Mouse (Mus musculus) intestine, embryonic 15.5 days (tissue): ENCODE data around the gene Scn2b. TPM values are rescaled to one million over a fixed set of nuclear protein-coding genes. Genes with fewer than 3 reads are reported as not detected.

Source experiments
- ATAC-seq: fragments of 200-750 bp; cut with Nextera tagmentation; 2 replicates; pipeline ENCODE4 v1.8.0; 2017; ENCODE audit warnings: moderate TSS enrichment, moderate library complexity
- H3K27ac ChIP-seq: fragments of 300-500 bp; sonication (generic); 2 replicates; pipeline ENCODE4 v1.5.1; 2015; ENCODE audit warnings: mild to moderate bottlenecking, inconsistent platforms
- H3K27me3 ChIP-seq: fragments of 300-500 bp; sonication (generic); replicated peaks from 2 replicates; pipeline ENCODE4 v1.6.1; 2015; ENCODE audit warnings: inconsistent platforms
- H3K36me3 ChIP-seq: fragments of 300-500 bp; sonication (generic); 2 replicates; pipeline ENCODE4 v1.6.1; 2015; ENCODE audit warnings: inconsistent platforms
- H3K4me1 ChIP-seq: fragments of 300-500 bp; sonication (generic); replicated peaks from 2 replicates; pipeline ENCODE4 v1.6.1; 2015; ENCODE audit warnings: inconsistent platforms
- H3K4me2 ChIP-seq: fragments of 300-500 bp; sonication (generic); replicated peaks from 2 replicates; pipeline ENCODE4 v1.6.1; 2015; ENCODE audit warnings: mild to moderate bottlenecking, inconsistent platforms
- H3K4me3 ChIP-seq: fragments of 300-500 bp; sonication (generic); replicated peaks from 2 replicates; pipeline ENCODE4 v1.5.1; 2015; ENCODE audit warnings: inconsistent platforms
- H3K9ac ChIP-seq: fragments of 300-500 bp; sonication (generic); 2 replicates; pipeline ENCODE4 v1.6.1; 2015; ENCODE audit warnings: inconsistent platforms
- H3K9me3 ChIP-seq: fragments of 300-500 bp; sonication (generic); 2 replicates; pipeline ENCODE4 v1.6.1; 2016; ENCODE audit warnings: inconsistent platforms
- WGBS: fragments of 180-500 bp; shearing (Covaris S2); methylation state at CpG from one replicate; pipeline ENCODE4 v1.1.7; 2015; 5-methylcytosine and 5-hydroxymethylcytosine counted together
- polyA plus RNA-seq: library from polyadenylated mRNA; unstranded; fragments of >200 nt; fragmentation: Nextera tagmentation; extraction: Ambion mirVana; gene quantifications from 2 replicates; pipeline ENCODE4 v1.2.1, GENCODE M21; 2015

Gene Scn2b
- polyA plus RNA-seq, 1 experiment from 2014 or later, result 2.7 TPM

DNA sequence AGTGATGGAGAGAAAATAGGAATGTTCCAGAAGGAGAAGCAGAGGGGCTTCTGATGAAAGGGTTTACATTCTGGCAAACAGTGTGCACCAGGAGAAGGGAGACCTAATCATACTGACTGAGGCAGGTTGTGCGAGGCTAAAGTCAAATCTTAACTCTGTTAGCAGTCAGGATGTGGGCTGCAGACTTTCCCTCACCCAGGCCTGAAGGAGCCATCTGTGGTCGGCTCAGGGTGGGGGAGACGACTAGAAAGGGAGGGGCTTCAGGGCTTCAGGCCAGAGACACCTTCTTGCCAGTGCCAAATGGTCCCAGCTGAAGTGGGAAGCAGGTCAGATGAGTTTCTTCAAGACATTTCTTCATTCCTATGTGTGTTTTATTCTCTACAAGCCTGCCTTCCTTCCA lies 19.2 kb upstream of the Scn2b start:
- Histone ChIP-seq H3K4me2 (no peak overlapping the region), H3K4me3 (no peak overlapping the region), H3K4me1 (peaks cover 3% of the 10 kb centered on the region; the same call in 1 of the 2 replicates), H3K9me3 (no peaks in the 10 kb centered on the region), H3K36me3 (no peaks in the 10 kb centered on the region), H3K27ac (no peak overlapping the region), H3K9ac (no peak overlapping the region), H3K27me3 (no peaks in the 10 kb centered on the region)
- no peak for ATAC-seq
- WGBS, result 39% methylated on average over 3 of the region's 3 CpGs

DNA sequence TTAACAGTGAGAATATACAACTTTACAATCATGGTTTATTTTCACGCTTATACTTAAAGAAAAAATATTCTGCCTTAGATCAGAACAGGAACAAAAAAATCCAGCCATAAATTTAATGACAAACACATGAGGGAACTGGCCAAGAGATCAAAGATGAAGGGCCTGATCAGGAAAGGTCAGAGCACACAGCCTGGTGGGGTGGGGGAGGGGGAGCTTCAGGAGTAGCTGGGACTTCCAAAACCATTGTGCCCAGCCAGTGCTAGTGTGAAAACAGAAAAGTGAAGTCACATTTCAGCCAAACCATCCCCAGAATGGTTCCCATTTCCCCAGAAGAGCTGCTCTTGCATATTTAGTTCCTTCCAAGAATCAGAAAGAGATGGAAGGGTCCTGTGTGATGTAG lies 15.1 kb upstream of the Scn2b start:
- no peak overlapping the region for H3K9ac ChIP-seq
- no peaks in the 10 kb centered on the region for H3K9me3 ChIP-seq
- H3K27me3 ChIP-seq, result no peaks in the 10 kb centered on the region
- no peak overlapping the region; the same call in 1 of the 2 replicates for H3K4me2 ChIP-seq
- WGBS, result 65% methylated on average over 1 of the region's 1 CpGs
- H3K4me1 ChIP-seq, result peaks cover 3% of the 10 kb centered on the region; the same call in 1 of the 2 replicates
- no peak overlapping the region for H3K4me3 ChIP-seq
- no peak for ATAC-seq
- H3K27ac ChIP-seq, result peak overlapping the region; percentile 71
- no peaks in the 10 kb centered on the region for H3K36me3 ChIP-seq

GRCm38 (mm10) chr9:45103211-45103979 lies 14.2 kb upstream of the Scn2b start:
- H3K9me3 ChIP-seq, result no peaks in the 10 kb centered on the region
- 55% methylated on average over 11 of the region's 11 CpGs for whole genome bisulfite sequencing
- H3K36me3 ChIP-seq, result no peaks in the 10 kb centered on the region
- ATAC-seq, result peak; percentile 88
- peak overlapping the region; percentile 3 for H3K4me2 ChIP-seq
- H3K4me3 ChIP-seq, result no peak overlapping the region; the same call in 1 of the 2 replicates
- H3K27ac ChIP-seq, result peak overlapping the region; percentile 71
- H3K9ac ChIP-seq, result no peak overlapping the region
- H3K27me3 ChIP-seq, result no peaks in the 10 kb centered on the region
- H3K4me1 ChIP-seq, result peaks cover 3% of the 10 kb centered on the region; the same call in 1 of the 2 replicates

DNA sequence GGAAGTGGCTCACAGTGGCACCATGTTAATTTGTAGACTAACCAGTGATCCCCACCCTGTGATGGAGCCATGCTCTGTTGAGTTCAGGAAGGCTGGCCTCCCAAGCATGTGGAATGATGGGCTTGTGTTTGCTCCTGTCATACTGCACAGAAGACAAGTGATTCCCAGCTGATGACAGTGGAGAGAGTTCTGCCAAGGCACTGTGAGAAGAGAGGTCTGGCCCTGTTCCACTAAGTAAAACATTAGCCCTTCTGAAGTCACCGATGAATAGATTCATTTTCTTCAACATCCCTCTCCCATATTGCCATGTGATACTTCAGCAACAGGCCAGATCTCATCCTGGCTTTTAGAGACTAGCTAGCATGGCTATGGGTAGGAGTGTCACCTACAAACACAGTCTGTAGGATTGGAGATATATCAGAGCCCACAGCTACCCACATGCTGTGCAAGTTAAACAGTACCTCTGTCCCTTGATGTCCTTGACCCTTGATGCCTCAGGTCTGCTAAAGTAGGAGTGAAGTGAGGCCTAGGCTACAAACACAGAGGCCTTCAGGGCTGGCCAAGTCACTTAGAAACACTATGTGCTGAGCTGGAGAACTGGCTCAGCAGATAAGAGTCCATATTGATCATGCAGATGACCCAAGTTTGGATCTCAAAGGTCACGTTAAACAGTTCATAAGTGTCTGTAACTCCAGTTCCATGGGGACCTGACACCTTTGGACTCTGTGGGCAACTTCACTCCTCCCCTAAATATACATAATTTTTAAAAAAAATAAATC lies 11.8 kb upstream of the Scn2b start:
- Histone ChIP-seq H3K4me3 (no peak overlapping the region), H3K4me2 (peak overlapping the region; percentile 35; the same call in 1 of the 2 replicates), H3K9ac (peak overlapping the region; percentile 18; the same call in 1 of the 2 replicates), H3K36me3 (no peaks in the 10 kb centered on the region), H3K9me3 (no peaks in the 10 kb centered on the region), H3K27ac (no peak overlapping the region), H3K27me3 (no peaks in the 10 kb centered on the region), H3K4me1 (peaks cover 3% of the 10 kb centered on the region; the same call in 1 of the 2 replicates)
- ATAC-seq, result peak; percentile 5; the same call in 1 of the 2 replicates
- 73% methylated on average over 2 of the region's 2 CpGs for WGBS

- no peak overlapping the region for H3K27ac ChIP-seq
- H3K4me2 ChIP-seq, result peak overlapping the region; percentile 64
- H3K36me3 ChIP-seq, result no peaks in the 10 kb centered on the region
- peak overlapping the region; percentile 31 for H3K4me3 ChIP-seq
- H3K9ac ChIP-seq, result 0 out of 2 replicates have a peak overlapping the region, but pooled peaks have one; percentile 29
- no peaks in the 10 kb centered on the region for H3K9me3 ChIP-seq
- no peaks in the 10 kb centered on the region for H3K27me3 ChIP-seq
- peak; percentile 55 for ATAC-seq
- peaks cover 15% of the 10 kb centered on the region for H3K4me1 ChIP-seq
- WGBS, result 3% methylated on average over 14 of the region's 14 CpGs
Measured at GRCm38 (mm10) chr9:45115706-45116105, 1.9 kb upstream of the Scn2b start.

DNA sequence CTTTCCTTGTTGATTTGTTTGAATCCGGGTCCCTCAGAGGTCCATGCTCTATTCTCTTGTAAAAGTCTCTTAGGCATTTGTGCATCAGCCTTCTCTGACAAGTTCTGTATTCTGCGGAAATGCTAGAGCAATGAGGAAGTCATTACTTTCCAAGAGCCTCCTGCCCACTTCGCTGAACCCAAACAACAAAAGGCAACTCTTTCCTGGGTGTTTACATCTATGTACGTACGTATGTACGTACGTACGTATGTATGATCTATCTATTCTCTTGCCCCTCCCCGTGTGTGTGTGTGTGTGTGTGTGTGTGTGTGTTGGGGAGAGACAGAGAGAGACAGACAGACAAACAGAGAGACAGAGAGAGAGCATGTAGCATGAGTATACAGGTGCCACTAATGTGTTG lies 763 bp upstream of the Scn2b start:
- H3K27ac ChIP-seq, result no peak overlapping the region
- no peak for ATAC-seq
- H3K9me3 ChIP-seq, result no peaks in the 10 kb centered on the region
- H3K4me3 ChIP-seq, result no peak overlapping the region
- no peak overlapping the region for H3K4me2 ChIP-seq
- H3K36me3 ChIP-seq, result no peaks in the 10 kb centered on the region
- WGBS, result 41% methylated on average over 9 of the region's 9 CpGs
- H3K4me1 ChIP-seq, result peaks cover 16% of the 10 kb centered on the region
- H3K9ac ChIP-seq, result no peak overlapping the region
- no peaks in the 10 kb centered on the region for H3K27me3 ChIP-seq

DNA sequence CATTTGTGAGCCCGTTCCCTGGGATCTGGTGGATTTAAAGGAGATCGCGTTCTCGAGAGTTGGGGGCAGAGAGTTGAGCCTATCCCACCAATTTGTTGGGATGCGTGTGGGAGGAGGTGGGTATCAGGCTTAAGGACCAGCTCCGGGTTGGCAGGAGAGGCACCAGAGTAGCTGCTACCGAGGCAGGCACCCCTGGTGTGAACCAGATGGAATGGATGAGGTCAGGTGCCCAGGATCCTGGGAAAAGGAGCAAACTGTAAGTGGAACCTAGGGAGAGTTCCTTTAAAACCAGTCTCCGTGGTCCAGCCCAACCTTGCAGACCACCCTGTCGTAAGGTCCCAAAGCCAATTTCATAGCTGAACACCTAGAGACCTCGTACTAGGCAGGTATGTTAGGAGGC lies 970 bp downstream of the Scn2b start:
- no peaks in the 10 kb centered on the region for H3K27me3 ChIP-seq
- no peaks in the 10 kb centered on the region for H3K36me3 ChIP-seq
- no peak for ATAC-seq
- peak overlapping the region; percentile 62 for H3K4me2 ChIP-seq
- H3K4me3 ChIP-seq, result peak overlapping the region; percentile 50
- no peaks in the 10 kb centered on the region for H3K9me3 ChIP-seq
- WGBS, result 28% methylated on average over 10 of the region's 10 CpGs
- H3K27ac ChIP-seq, result no peak overlapping the region
- H3K9ac ChIP-seq, result no peak overlapping the region; the same call in 1 of the 2 replicates
- H3K4me1 ChIP-seq, result peaks cover 24% of the 10 kb centered on the region

- Histone ChIP-seq H3K27ac (no peak overlapping the region), H3K27me3 (no peaks in the 10 kb centered on the region), H3K36me3 (no peaks in the 10 kb centered on the region), H3K9ac (no peak overlapping the region), H3K9me3 (no peaks in the 10 kb centered on the region), H3K4me1 (peaks cover 24% of the 10 kb centered on the region), H3K4me2 (no peak overlapping the region), H3K4me3 (no peak overlapping the region)
- WGBS, result 95% methylated on average over 8 of the region's 8 CpGs
- ATAC-seq, result no peak
Measured at GRCm38 (mm10) chr9:45119316-45119953, 1.9 kb downstream of the Scn2b start.

DNA sequence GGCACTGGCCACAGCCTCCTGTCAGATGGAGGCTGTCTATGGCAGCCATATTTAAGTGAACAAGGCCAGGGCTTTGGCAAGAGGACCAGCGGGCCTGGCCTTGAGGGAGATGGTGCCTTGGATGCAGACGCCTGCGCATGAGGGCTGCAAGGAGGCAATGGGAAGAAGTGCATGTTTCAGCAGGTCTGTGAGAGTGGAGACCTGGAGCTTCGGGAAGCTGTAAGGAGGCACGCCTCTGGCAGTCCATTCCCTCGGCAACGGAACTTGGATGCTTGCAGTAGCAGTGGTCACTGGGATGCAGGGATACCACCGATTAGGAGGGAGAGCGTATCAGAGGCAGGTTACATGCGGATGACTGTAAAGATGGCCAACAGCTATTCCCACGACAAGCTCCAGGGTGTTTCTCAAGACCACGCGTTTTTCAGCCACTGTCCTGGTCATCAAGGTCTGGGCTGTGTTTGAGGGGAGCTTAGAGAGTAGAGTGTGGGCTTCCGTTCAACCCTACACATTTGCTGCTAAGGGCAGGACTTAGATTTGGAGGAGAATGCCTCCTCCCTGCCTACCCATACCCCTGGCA lies 2.5 kb downstream of the Scn2b start:
- 90% methylated on average over 14 of the region's 14 CpGs for WGBS
- H3K4me1 ChIP-seq, result peaks cover 24% of the 10 kb centered on the region
- H3K27me3 ChIP-seq, result no peaks in the 10 kb centered on the region
- no peak overlapping the region for H3K9ac ChIP-seq
- H3K27ac ChIP-seq, result no peak overlapping the region
- no peak for ATAC-seq
- H3K36me3 ChIP-seq, result no peaks in the 10 kb centered on the region
- no peak overlapping the region for H3K4me3 ChIP-seq
- no peak overlapping the region for H3K4me2 ChIP-seq
- H3K9me3 ChIP-seq, result no peaks in the 10 kb centered on the region

DNA sequence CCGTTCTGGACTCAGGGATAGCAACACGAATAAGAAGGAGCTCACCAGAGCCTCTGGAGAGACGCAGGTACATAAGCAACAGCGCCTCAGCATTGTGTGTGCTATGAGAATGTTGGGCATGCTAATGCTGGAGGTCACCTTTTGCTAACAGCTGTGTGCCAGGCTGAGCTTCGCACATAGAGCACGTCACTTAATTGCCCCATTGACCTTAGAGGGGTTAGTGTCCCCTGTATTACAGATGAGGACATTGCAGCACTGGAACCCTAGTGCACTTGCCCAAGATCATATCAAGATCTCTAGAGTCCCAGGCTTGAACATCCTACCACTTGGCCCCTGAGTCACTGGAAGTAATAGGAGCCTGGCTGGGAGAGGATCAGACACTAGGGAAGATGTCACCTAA lies 3.0 kb downstream of the Scn2b start:
- Histone ChIP-seq H3K9me3 (no peaks in the 10 kb centered on the region), H3K4me2 (no peak overlapping the region), H3K27me3 (no peaks in the 10 kb centered on the region), H3K4me1 (peaks cover 24% of the 10 kb centered on the region), H3K9ac (no peak overlapping the region), H3K36me3 (no peaks in the 10 kb centered on the region), H3K4me3 (no peak overlapping the region), H3K27ac (no peak overlapping the region)
- 84% methylated on average over 6 of the region's 6 CpGs for WGBS
- ATAC-seq, result no peak

DNA sequence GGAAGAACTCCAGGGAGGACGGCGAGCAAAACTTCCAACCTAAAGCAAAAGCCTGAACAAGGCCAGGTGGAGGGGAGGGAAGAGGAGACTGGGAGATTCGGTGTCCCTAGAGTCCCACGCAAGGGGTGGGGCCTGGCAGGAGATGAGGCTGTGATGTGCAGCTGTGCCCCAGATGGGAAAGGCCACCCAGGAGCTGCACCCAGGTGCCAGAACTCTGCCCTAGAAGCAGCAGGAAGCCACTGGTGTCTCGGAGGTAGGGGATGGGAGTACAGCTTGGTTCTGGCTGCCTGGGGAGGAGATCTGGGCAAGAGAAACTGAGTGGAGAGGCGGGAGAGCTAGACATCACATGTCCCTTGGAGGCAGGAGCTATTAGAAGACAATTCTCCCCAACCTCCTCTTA lies 3.4 kb downstream of the Scn2b start:
- ATAC-seq, result no peak
- Histone ChIP-seq H3K4me1 (peaks cover 24% of the 10 kb centered on the region), H3K9me3 (no peaks in the 10 kb centered on the region), H3K36me3 (no peaks in the 10 kb centered on the region), H3K4me2 (no peak overlapping the region), H3K27me3 (no peaks in the 10 kb centered on the region), H3K27ac (no peak overlapping the region), H3K4me3 (no peak overlapping the region), H3K9ac (no peak overlapping the region)
- 66% methylated on average over 6 of the region's 6 CpGs for WGBS

DNA sequence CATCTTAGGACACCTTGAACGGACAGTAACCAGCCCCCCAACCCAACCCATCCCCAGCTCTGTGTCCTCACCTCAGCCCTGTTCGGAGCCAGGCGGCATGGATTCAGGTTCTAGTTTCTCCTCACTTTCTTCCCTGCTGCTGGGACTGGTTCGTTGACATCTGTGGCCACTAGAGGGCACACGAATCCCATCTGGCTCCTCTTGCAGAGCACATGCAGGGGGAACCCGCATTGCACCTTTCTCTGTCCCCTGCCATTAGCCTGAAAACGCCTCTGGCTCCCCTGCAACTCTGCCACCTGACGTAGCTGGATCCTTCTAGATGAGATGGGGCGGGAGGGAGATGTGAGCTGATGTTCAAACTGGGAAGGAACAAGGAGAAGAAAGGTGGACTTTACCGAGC lies 4.2 kb downstream of the Scn2b start:
- Histone ChIP-seq H3K36me3 (no peaks in the 10 kb centered on the region), H3K4me3 (0 out of 2 replicates have a peak overlapping the region, but pooled peaks have one; percentile 2), H3K4me1 (peaks cover 18% of the 10 kb centered on the region), H3K9ac (no peak overlapping the region), H3K4me2 (peak overlapping the region; percentile 53), H3K27ac (peak overlapping the region; percentile 36; the same call in 1 of the 2 replicates), H3K9me3 (no peaks in the 10 kb centered on the region), H3K27me3 (no peaks in the 10 kb centered on the region)
- ATAC-seq, result peak; percentile 79
- 4% methylated on average over 10 of the region's 10 CpGs for WGBS
